Mouse (Mus musculus): ENCODE measurements around the gene Fgd2. TPM values are rescaled to one million over a fixed set of nuclear protein-coding genes. Genes with fewer than 3 reads are reported as not detected.

Gene Fgd2
- polyA plus RNA-seq, 1 experiment from 2014 or later, result 9.8 TPM

DNA sequence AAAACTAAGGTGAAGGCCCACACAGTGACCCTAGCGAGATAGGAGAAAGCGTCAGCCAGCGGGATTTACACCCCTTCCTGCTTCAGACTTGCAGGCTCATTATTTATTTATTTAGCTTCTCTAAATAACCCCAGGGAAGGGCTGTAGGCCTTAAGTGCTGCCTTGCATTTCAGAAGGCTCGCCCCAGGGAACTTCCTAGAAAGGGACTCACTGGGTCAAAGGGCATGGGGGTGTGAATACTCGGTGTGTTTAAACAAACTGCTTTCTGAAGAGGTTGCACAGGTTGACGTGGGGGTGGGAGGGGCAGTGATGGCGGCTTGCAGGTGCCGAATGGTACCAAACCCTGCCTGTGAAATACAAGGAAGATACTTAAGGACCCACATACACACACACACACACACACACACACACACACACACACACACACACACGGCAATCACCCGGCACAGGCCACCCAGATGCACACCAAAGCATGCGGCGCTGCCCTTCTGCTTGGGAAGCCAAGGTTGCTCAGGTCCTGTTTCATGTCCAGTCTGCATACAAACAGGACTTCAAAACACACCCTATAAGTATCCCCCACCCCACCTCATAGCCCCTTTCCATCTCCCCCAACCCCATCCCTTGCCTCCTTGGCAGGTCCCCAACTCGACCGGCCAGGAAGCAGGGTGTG is 38.7 kb downstream of the Fgd2 start:
- peak; percentile 27; the same call in 1 of the 2 replicates for ATAC-seq
- Histone ChIP-seq H3K4me2 (ENCODE audit: low read depth, low read length) (no peak overlapping the region), H3K27ac (ENCODE audit: low read length) (no peak overlapping the region), H3K9ac (ENCODE audit: low read depth, low read length) (no peak overlapping the region), H3K36me3 (ENCODE audit: control insufficient read depth, insufficient read depth, low read length) (no peaks in the 10 kb centered on the region), H3K4me1 (ENCODE audit: control insufficient read depth, insufficient read depth, low read length) (peaks cover 31% of the 10 kb centered on the region), H3K9me3 (ENCODE audit: control insufficient read depth, low read length) (no peaks in the 10 kb centered on the region), H3K4me3 (ENCODE audit: low read length) (no peak overlapping the region), H3K27me3 (replicated peaks; ENCODE audit: control insufficient read depth, insufficient read depth, low read length) (no peaks in the 10 kb centered on the region)
- WGBS, result 55% methylated on average over 14 of the region's 14 CpGs

DNA sequence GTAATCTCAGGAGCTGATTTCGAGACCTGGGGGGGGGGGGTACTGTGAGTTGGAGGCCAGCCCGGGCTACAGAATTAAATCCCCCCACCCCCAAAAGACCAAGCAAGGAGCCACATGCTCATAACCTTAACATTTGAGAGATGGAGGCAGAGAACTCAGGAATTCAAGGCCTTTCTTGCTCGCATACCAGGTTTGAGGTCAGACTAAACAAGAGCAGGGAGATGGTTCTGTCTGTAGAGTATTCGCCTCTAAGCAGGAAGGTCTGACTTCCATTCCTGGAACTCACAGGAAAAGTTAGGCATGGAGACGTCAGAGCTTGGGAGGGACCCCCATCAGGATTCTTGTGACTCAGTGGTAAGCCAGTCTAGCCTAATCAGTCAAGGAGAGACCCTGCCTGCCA is 39.3 kb downstream of the Fgd2 start:
- H3K4me2 ChIP-seq (ENCODE audit: low read depth, low read length), result no peak overlapping the region
- no peak for ATAC-seq
- H3K9ac ChIP-seq (ENCODE audit: low read depth, low read length), result no peak overlapping the region
- H3K36me3 ChIP-seq (ENCODE audit: control insufficient read depth, insufficient read depth, low read length), result no peaks in the 10 kb centered on the region
- peaks cover 31% of the 10 kb centered on the region for H3K4me1 ChIP-seq (ENCODE audit: control insufficient read depth, insufficient read depth, low read length)
- H3K4me3 ChIP-seq (ENCODE audit: low read length), result no peak overlapping the region
- H3K27me3 ChIP-seq (replicated peaks; ENCODE audit: control insufficient read depth, insufficient read depth, low read length), result no peaks in the 10 kb centered on the region
- peak overlapping the region; percentile 11; the same call in 1 of the 2 replicates for H3K27ac ChIP-seq (ENCODE audit: low read length)
- H3K9me3 ChIP-seq (ENCODE audit: control insufficient read depth, low read length), result no peaks in the 10 kb centered on the region
- 69% methylated on average over 5 of the region's 5 CpGs for WGBS

DNA sequence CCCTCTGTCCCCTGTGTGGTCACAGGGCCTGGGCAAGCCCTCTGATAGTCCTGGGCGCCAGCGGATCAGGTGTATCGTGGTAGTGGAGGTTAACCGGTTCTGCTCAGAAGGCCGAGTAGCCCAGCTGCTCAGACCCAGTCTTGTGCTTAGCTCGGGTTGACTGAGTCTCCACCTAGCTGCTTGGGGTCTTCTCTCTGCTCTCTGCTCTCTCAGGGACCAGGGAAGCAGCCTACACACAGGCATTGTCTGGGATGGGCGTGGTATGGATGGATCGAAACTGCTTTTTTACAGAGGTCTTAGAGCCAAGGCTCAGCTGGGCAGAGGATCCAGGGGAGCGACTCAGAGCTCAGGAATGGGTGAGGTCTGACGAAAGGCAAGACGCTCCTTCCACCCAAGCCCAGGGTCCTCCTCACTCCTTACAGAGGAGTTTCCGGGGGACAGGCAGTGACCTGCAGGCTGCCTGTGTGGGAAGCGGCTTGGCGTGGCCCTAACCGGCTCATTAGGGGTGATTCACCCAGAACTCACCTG is 41.1 kb downstream of the Fgd2 start:
- H3K4me3 ChIP-seq (ENCODE audit: low read length), result no peak overlapping the region
- 0 out of 2 replicates have a peak overlapping the region, but pooled peaks have one; percentile 29 for H3K9ac ChIP-seq (ENCODE audit: low read depth, low read length)
- H3K4me1 ChIP-seq (ENCODE audit: control insufficient read depth, insufficient read depth, low read length), result peaks cover 31% of the 10 kb centered on the region
- H3K4me2 ChIP-seq (ENCODE audit: low read depth, low read length), result no peak overlapping the region
- H3K9me3 ChIP-seq (ENCODE audit: control insufficient read depth, low read length), result no peaks in the 10 kb centered on the region
- no peak for ATAC-seq
- 69% methylated on average over 15 of the region's 15 CpGs for WGBS
- H3K27ac ChIP-seq (ENCODE audit: low read length), result no peak overlapping the region
- no peaks in the 10 kb centered on the region for H3K27me3 ChIP-seq (replicated peaks; ENCODE audit: control insufficient read depth, insufficient read depth, low read length)
- no peaks in the 10 kb centered on the region for H3K36me3 ChIP-seq (ENCODE audit: control insufficient read depth, insufficient read depth, low read length)

DNA sequence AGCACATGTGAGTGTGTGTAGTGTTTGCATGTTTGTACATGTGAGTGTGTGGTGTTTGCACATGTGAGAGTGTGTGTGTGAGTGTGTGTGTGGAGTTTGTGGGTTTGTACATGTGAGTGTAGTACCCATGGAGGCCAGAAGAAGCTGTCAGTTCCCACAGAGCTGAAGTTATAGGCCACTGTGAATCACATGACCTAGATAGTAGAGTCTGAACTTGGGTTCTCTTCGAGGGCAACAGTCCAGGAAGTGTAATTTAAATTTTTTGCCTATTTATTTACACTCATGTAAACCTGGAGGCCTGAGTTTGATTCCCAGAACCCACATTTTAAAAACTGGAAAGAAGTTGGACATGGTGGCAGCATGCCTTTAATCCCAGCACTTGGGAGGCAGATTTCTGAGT is 42.5 kb downstream of the Fgd2 start:
- peaks cover 20% of the 10 kb centered on the region for H3K4me1 ChIP-seq (ENCODE audit: control insufficient read depth, insufficient read depth, low read length)
- WGBS, result 37% methylated on average over 1 of the region's 1 CpGs
- no peaks in the 10 kb centered on the region for H3K36me3 ChIP-seq (ENCODE audit: control insufficient read depth, insufficient read depth, low read length)
- H3K27me3 ChIP-seq (replicated peaks; ENCODE audit: control insufficient read depth, insufficient read depth, low read length), result no peaks in the 10 kb centered on the region
- H3K4me3 ChIP-seq (ENCODE audit: low read length), result no peak overlapping the region
- no peaks in the 10 kb centered on the region for H3K9me3 ChIP-seq (ENCODE audit: control insufficient read depth, low read length)
- ATAC-seq, result no peak
- no peak overlapping the region for H3K9ac ChIP-seq (ENCODE audit: low read depth, low read length)
- no peak overlapping the region for H3K27ac ChIP-seq (ENCODE audit: low read length)
- H3K4me2 ChIP-seq (ENCODE audit: low read depth, low read length), result no peak overlapping the region

DNA sequence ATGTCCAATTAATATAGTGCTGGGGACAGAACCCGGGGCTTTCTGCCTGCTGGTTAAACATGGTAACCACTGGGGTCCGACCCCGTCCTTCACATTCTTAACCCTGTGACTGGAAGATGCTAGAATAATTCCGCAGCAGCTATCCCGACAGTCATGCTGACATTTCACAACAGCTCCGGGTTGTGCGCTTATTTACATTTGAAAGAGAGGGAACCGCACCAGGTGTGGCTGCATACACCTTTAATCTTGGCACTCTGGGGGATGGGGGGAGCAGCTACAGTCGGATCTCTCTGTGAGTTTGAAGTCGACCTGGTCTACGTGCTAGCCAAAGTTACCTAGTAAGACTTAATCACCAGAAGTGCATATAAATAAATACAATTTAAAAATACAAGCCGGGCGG is 44.8 kb downstream of the Fgd2 start:
- Histone ChIP-seq H3K9me3 (ENCODE audit: control insufficient read depth, low read length) (no peaks in the 10 kb centered on the region), H3K9ac (ENCODE audit: low read depth, low read length) (no peak overlapping the region), H3K36me3 (ENCODE audit: control insufficient read depth, insufficient read depth, low read length) (no peaks in the 10 kb centered on the region), H3K4me1 (ENCODE audit: control insufficient read depth, insufficient read depth, low read length) (peaks cover 3% of the 10 kb centered on the region; the same call in 1 of the 2 replicates), H3K4me3 (ENCODE audit: low read length) (no peak overlapping the region), H3K27me3 (replicated peaks; ENCODE audit: control insufficient read depth, insufficient read depth, low read length) (no peaks in the 10 kb centered on the region), H3K4me2 (ENCODE audit: low read depth, low read length) (no peak overlapping the region), H3K27ac (ENCODE audit: low read length) (no peak overlapping the region)
- 49% methylated on average over 13 of the region's 13 CpGs for WGBS
- ATAC-seq, result no peak

DNA sequence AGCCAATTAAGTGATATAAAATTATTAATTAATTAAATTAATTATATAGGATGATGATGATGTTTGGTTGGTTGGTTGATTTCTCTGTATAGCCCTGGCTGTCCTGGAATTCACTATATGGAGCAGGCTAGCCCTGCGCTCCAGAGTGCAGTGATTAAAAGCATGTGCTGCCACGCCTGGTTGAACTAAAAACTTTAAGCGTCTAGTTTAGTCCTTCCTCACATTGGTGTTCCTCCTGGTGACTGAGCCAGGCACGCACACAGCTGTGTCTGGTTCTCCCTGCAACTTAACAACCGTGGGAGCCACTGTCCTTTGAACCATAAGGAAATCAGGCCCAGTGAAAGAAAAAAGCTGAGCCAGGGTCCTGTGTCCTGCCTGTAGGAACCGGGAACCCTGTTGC is 45.4 kb downstream of the Fgd2 start:
- H3K4me2 ChIP-seq (ENCODE audit: low read depth, low read length), result no peak overlapping the region
- no peaks in the 10 kb centered on the region for H3K36me3 ChIP-seq (ENCODE audit: control insufficient read depth, insufficient read depth, low read length)
- H3K9ac ChIP-seq (ENCODE audit: low read depth, low read length), result no peak overlapping the region
- WGBS, result 56% methylated on average over 6 of the region's 6 CpGs
- H3K4me3 ChIP-seq (ENCODE audit: low read length), result no peak overlapping the region
- no peaks in the 10 kb centered on the region for H3K27me3 ChIP-seq (replicated peaks; ENCODE audit: control insufficient read depth, insufficient read depth, low read length)
- no peak for ATAC-seq
- peaks cover 3% of the 10 kb centered on the region; the same call in 1 of the 2 replicates for H3K4me1 ChIP-seq (ENCODE audit: control insufficient read depth, insufficient read depth, low read length)
- no peaks in the 10 kb centered on the region for H3K9me3 ChIP-seq (ENCODE audit: control insufficient read depth, low read length)
- no peak overlapping the region for H3K27ac ChIP-seq (ENCODE audit: low read length)

DNA sequence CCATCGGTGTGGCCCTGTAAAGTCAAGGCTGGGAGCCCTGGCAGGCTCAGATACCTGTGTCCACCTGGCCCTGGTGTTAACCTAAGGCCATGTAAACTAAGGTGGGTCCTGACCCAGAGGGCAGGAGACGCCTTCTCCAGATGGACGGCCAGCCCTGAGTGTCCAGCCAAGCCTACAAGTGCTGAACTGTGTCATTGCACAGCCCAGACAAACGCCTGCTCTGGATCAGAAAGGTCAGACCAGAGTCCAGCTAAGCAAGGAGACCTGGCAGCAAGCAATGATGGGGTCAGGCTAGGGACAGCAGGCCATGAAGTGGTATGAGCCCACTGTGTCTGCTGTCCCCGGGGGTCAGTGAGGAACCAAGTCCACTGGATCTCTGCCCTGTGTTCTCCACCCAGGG is 46.7 kb downstream of the Fgd2 start:
- H3K4me1 ChIP-seq (ENCODE audit: control insufficient read depth, insufficient read depth, low read length), result no peaks in the 10 kb centered on the region
- no peak overlapping the region for H3K4me2 ChIP-seq (ENCODE audit: low read depth, low read length)
- no peak overlapping the region for H3K27ac ChIP-seq (ENCODE audit: low read length)
- H3K4me3 ChIP-seq (ENCODE audit: low read length), result no peak overlapping the region
- H3K9me3 ChIP-seq (ENCODE audit: control insufficient read depth, low read length), result no peaks in the 10 kb centered on the region
- WGBS, result 84% methylated on average over 5 of the region's 5 CpGs
- H3K36me3 ChIP-seq (ENCODE audit: control insufficient read depth, insufficient read depth, low read length), result no peaks in the 10 kb centered on the region
- no peak for ATAC-seq
- H3K9ac ChIP-seq (ENCODE audit: low read depth, low read length), result no peak overlapping the region
- H3K27me3 ChIP-seq (replicated peaks; ENCODE audit: control insufficient read depth, insufficient read depth, low read length), result no peaks in the 10 kb centered on the region

DNA sequence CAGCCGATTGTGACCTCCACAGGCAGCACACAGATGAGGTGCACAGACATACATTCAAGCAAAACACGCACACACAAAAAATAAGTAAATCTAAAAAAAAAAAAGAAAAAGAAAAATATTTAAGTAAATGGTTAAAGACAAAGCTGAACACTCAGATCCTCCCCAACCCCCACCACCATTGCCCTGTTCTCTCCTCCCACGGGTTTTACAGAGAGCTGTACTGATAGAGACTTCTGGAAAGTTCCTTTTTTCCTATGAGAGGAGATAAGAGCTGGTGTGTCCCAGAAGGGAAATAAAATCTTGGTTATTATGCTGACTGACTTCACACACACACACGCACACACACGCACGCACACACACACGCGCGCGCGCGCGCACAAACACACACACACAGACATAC is 47.6 kb downstream of the Fgd2 start:
- Histone ChIP-seq H3K9me3 (ENCODE audit: control insufficient read depth, low read length) (no peaks in the 10 kb centered on the region), H3K36me3 (ENCODE audit: control insufficient read depth, insufficient read depth, low read length) (no peaks in the 10 kb centered on the region), H3K27me3 (replicated peaks; ENCODE audit: control insufficient read depth, insufficient read depth, low read length) (no peaks in the 10 kb centered on the region), H3K4me1 (ENCODE audit: control insufficient read depth, insufficient read depth, low read length) (no peaks in the 10 kb centered on the region), H3K27ac (ENCODE audit: low read length) (no peak overlapping the region), H3K9ac (ENCODE audit: low read depth, low read length) (no peak overlapping the region), H3K4me3 (ENCODE audit: low read length) (no peak overlapping the region), H3K4me2 (ENCODE audit: low read depth, low read length) (no peak overlapping the region)
- 91% methylated on average over 13 of the region's 13 CpGs for WGBS
- no peak for ATAC-seq

DNA sequence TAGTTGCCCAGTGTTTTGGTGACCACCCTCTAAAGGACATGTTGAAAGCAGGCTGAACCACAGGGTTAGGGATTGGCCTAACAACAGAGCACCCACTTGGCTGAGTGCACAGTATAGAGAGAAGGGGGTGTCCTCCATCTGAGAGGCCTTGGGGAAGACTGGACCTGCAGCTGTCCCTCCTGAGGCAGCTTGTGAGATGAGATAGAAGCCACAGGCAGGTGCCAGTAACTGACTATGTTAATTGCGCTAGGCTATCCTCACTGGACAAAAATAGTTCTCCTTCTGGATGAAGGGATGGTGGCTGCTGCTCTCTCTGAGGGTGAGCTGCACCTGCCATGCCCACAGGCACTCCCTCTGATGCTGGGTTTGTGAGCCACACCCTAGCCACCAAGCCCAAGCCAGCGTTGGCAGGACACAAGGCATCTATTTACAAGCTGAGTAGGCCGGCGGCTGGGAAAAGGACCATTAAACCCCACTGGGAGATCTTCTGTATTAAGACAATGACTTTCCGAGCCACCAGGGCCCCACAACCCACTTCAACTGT is 49.2 kb downstream of the Fgd2 start:
- Histone ChIP-seq H3K27me3 (replicated peaks; ENCODE audit: control insufficient read depth, insufficient read depth, low read length) (no peaks in the 10 kb centered on the region), H3K36me3 (ENCODE audit: control insufficient read depth, insufficient read depth, low read length) (no peaks in the 10 kb centered on the region), H3K4me1 (ENCODE audit: control insufficient read depth, insufficient read depth, low read length) (no peaks in the 10 kb centered on the region), H3K9me3 (ENCODE audit: control insufficient read depth, low read length) (no peaks in the 10 kb centered on the region), H3K27ac (ENCODE audit: low read length) (no peak overlapping the region), H3K4me3 (ENCODE audit: low read length) (no peak overlapping the region), H3K4me2 (ENCODE audit: low read depth, low read length) (no peak overlapping the region), H3K9ac (ENCODE audit: low read depth, low read length) (no peak overlapping the region)
- 73% methylated on average over 5 of the region's 5 CpGs for WGBS
- no peak for ATAC-seq
